Mouse (Mus musculus): ENCODE measurements around the gene Mipep. TPM values are rescaled to one million over a fixed set of nuclear protein-coding genes. Genes with fewer than 3 reads are reported as not detected.
A peak's percentile ranks its signal among the peaks of the same experiment; 100 is the strongest.

Gene Mipep
- polyA plus RNA-seq, 1 experiment: 6.9 TPM

- H3K4me3 ChIP-seq (ENCODE audit: insufficient read depth, low read length): no peak overlapping the region
- H3K4me1 ChIP-seq (ENCODE audit: control insufficient read depth, insufficient read depth, low read length): peaks cover 22% of the 10 kb centered on the region
- TF ChIP-seq POLR2A (IDR thresholded peaks at IDR 0.05; ENCODE audit: borderline replicate concordance, low read depth, low read length): no peak
- TF ChIP-seq CTCF (IDR thresholded peaks at IDR 0.05; ENCODE audit: low read depth, low read length): no peak
- no peak overlapping the region for H3K27ac ChIP-seq (ENCODE audit: insufficient read depth, low read depth, low read length)
These were observed 15.0 kb upstream of the Mipep start for GRCm38 (mm10) chr14:60769340-60769739.

- peaks cover 10% of the 10 kb centered on the region for H3K4me1 ChIP-seq (ENCODE audit: control insufficient read depth, insufficient read depth, low read length)
- TF ChIP-seq POLR2A (IDR thresholded peaks at IDR 0.05; ENCODE audit: borderline replicate concordance, low read depth, low read length) (no peak), CTCF (IDR thresholded peaks at IDR 0.05; ENCODE audit: low read depth, low read length) (no peak)
These were observed 13.8 kb upstream of the Mipep start for GRCm38 (mm10) chr14:60770594-60770993.

GRCm38 (mm10) chr14:60771057-60771456 is 13.3 kb upstream of the Mipep start:
- Histone ChIP-seq H3K4me3 (ENCODE audit: insufficient read depth, low read length) (peak overlapping the region; percentile 58), H3K27ac (ENCODE audit: insufficient read depth, low read depth, low read length) (no peak overlapping the region), H3K4me1 (ENCODE audit: control insufficient read depth, insufficient read depth, low read length) (peaks cover 8% of the 10 kb centered on the region)
- TF ChIP-seq CTCF (IDR thresholded peaks at IDR 0.05; ENCODE audit: low read depth, low read length) (peak; percentile 100), POLR2A (IDR thresholded peaks at IDR 0.05; ENCODE audit: borderline replicate concordance, low read depth, low read length) (no peak)

More at GRCm38 (mm10) chr14:60770594-60770993, 13.8 kb upstream of the Mipep start:
- H3K27ac ChIP-seq (ENCODE audit: insufficient read depth, low read depth, low read length): no peak overlapping the region
- H3K4me3 ChIP-seq (ENCODE audit: insufficient read depth, low read length): no peak overlapping the region

GRCm38 (mm10) chr14:60773476-60773875 is 10.9 kb upstream of the Mipep start:
- Histone ChIP-seq H3K4me1 (ENCODE audit: control insufficient read depth, insufficient read depth, low read length) (peaks cover 22% of the 10 kb centered on the region), H3K27ac (ENCODE audit: insufficient read depth, low read depth, low read length) (no peak overlapping the region), H3K4me3 (ENCODE audit: insufficient read depth, low read length) (no peak overlapping the region)
- peak; percentile 25; the same call in 1 of the 2 replicates for TF ChIP-seq CTCF (IDR thresholded peaks at IDR 0.05; ENCODE audit: low read depth, low read length)
- TF ChIP-seq POLR2A (IDR thresholded peaks at IDR 0.05; ENCODE audit: borderline replicate concordance, low read depth, low read length): no peak

- Histone ChIP-seq H3K27ac (ENCODE audit: insufficient read depth, low read depth, low read length) (no peak overlapping the region), H3K4me1 (ENCODE audit: control insufficient read depth, insufficient read depth, low read length) (peaks cover 19% of the 10 kb centered on the region), H3K4me3 (ENCODE audit: insufficient read depth, low read length) (no peak overlapping the region)
- TF ChIP-seq POLR2A (IDR thresholded peaks at IDR 0.05; ENCODE audit: borderline replicate concordance, low read depth, low read length) (no peak), CTCF (IDR thresholded peaks at IDR 0.05; ENCODE audit: low read depth, low read length) (no peak)
These were observed 7.9 kb upstream of the Mipep start for GRCm38 (mm10) chr14:60776521-60776920.

GRCm38 (mm10) chr14:60777485-60777919 is 6.9 kb upstream of the Mipep start:
- Histone ChIP-seq H3K27ac (ENCODE audit: insufficient read depth, low read depth, low read length) (no peak overlapping the region; the same call in 1 of the 2 replicates), H3K4me1 (ENCODE audit: control insufficient read depth, insufficient read depth, low read length) (peaks cover 22% of the 10 kb centered on the region), H3K4me3 (ENCODE audit: insufficient read depth, low read length) (no peak overlapping the region)
- TF ChIP-seq CTCF (IDR thresholded peaks at IDR 0.05; ENCODE audit: low read depth, low read length): no peak
- no peak for TF ChIP-seq POLR2A (IDR thresholded peaks at IDR 0.05; ENCODE audit: borderline replicate concordance, low read depth, low read length)

- peaks cover 29% of the 10 kb centered on the region for H3K4me1 ChIP-seq (ENCODE audit: control insufficient read depth, insufficient read depth, low read length)
- TF ChIP-seq POLR2A (IDR thresholded peaks at IDR 0.05; ENCODE audit: borderline replicate concordance, low read depth, low read length): no peak
- TF ChIP-seq CTCF (IDR thresholded peaks at IDR 0.05; ENCODE audit: low read depth, low read length): no peak
- no peak overlapping the region for H3K4me3 ChIP-seq (ENCODE audit: insufficient read depth, low read length)
- H3K27ac ChIP-seq (ENCODE audit: insufficient read depth, low read depth, low read length): no peak overlapping the region
These were observed 5.2 kb upstream of the Mipep start for GRCm38 (mm10) chr14:60779198-60779597.

- Histone ChIP-seq H3K4me1 (ENCODE audit: control insufficient read depth, insufficient read depth, low read length) (peaks cover 22% of the 10 kb centered on the region), H3K27ac (ENCODE audit: insufficient read depth, low read depth, low read length) (no peak overlapping the region), H3K4me3 (ENCODE audit: insufficient read depth, low read length) (no peak overlapping the region)
- no peak for TF ChIP-seq POLR2A (IDR thresholded peaks at IDR 0.05; ENCODE audit: borderline replicate concordance, low read depth, low read length)
- no peak for TF ChIP-seq CTCF (IDR thresholded peaks at IDR 0.05; ENCODE audit: low read depth, low read length)
These were observed 2.2 kb upstream of the Mipep start for GRCm38 (mm10) chr14:60782121-60782656.

GRCm38 (mm10) chr14:60783196-60783595 is 1.2 kb upstream of the Mipep start:
- H3K4me1 ChIP-seq (ENCODE audit: control insufficient read depth, insufficient read depth, low read length): peaks cover 13% of the 10 kb centered on the region
- H3K27ac ChIP-seq (ENCODE audit: insufficient read depth, low read depth, low read length): no peak overlapping the region
- TF ChIP-seq POLR2A (IDR thresholded peaks at IDR 0.05; ENCODE audit: borderline replicate concordance, low read depth, low read length): no peak
- no peak for TF ChIP-seq CTCF (IDR thresholded peaks at IDR 0.05; ENCODE audit: low read depth, low read length)
- peak overlapping the region; percentile 21 for H3K4me3 ChIP-seq (ENCODE audit: insufficient read depth, low read length)

GRCm38 (mm10) chr14:60790103-60790502 is 5.7 kb downstream of the Mipep start:
- 0 out of 2 replicates have a peak, but pooled peaks cover 2% of the 10 kb centered on the region for H3K4me1 ChIP-seq (ENCODE audit: control insufficient read depth, insufficient read depth, low read length)
- TF ChIP-seq POLR2A (IDR thresholded peaks at IDR 0.05; ENCODE audit: borderline replicate concordance, low read depth, low read length) (no peak), CTCF (IDR thresholded peaks at IDR 0.05; ENCODE audit: low read depth, low read length) (peak; percentile 50)
- no peak overlapping the region for H3K27ac ChIP-seq (ENCODE audit: insufficient read depth, low read depth, low read length)
- H3K4me3 ChIP-seq (ENCODE audit: insufficient read depth, low read length): no peak overlapping the region

Measured in bone marrow macrophage, adult 2 months (primary cell).